In the genomic region with DNA sequence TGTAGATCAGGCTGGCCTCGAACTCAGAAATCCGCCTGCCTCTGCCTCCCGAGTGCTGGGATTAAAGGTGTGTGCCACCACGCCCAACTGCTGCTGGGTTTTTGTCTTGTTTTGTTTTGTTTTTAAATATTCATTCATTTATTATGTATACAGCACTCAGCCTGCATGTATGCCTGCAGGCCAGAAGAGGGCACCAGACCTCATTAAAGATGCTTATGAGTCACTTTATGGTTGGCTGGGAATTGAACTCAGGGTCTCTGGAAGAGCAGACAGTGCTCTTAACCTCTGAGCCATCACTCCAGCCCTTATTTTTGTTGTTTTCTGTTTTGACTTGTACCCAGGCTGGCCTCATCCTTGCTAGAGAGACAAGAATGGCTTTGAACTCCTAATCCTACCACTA, we compare ENCODE assay signal across 9 mouse cellular contexts. TPM values are rescaled to one million over a fixed set of nuclear protein-coding genes. Genes with fewer than 3 reads are reported as not detected.
A peak's percentile ranks its signal among the peaks of the same experiment; 100 is the strongest.
DNase-seq lines count a peak whose midpoint lies in the region.
"Had no signal": no experiment of that assay in that cellular context is flagged by ENCODE, and none has a peak within 500 bp of the region (broad histone marks: within the 10 kb centered on the region; RNA-seq: fewer than 3 reads in every experiment).

No protein-coding gene starts in this region.

- intact Hi-C loops in heart, postnatal 25 days (cut with DNase I), result no loop called here

- peak; percentile 33 for DNase-seq in heart, postnatal 4 days
- no peak for DNase-seq in heart, postnatal 25 days (ENCODE audit: low spot score)
- peak; percentile 61 for DNase-seq in A20 (ENCODE audit: low read depth, low spot score)
- peak; percentile 68 for DNase-seq in NIH3T3 (ENCODE audit: low read depth)
- DNase-seq in lung, postnatal 14 days, result peak; percentile 49
- DNase-seq in c-Kit-positive CD71-positive TER-119-positive erythroid progenitor cells, embryonic 14.5 days (ENCODE audit: low spot score), result no peak
- no peak for DNase-seq in gastrocnemius, postnatal 25 days
- DNase-seq in cerebellum, adult 18-20 months, result no peak

RNA-seq across cellular contexts. Expression of gene 4931414P19Rik, which starts 4.2 kb away (rescaled TPM):
- total RNA-seq in heart, postnatal 4 days (2021), result 1 to 10 TPM; 4.9 to 6.6 TPM
- total RNA-seq in heart, postnatal 25 days (2021), result 1 to 10 TPM; 3.7 to 4.0 TPM
- 1 to 10 TPM; 2.9 to 3.4 TPM for total RNA-seq in gastrocnemius, postnatal 25 days (2021)

RNA-seq across cellular contexts. Expression of gene Psmb5, which starts 7.9 kb away (rescaled TPM):
- total RNA-seq in heart, postnatal 4 days (2021), result 100 to 1,000 TPM; 192 to 198 TPM
- 100 to 1,000 TPM; 195 to 201 TPM for total RNA-seq in heart, postnatal 25 days (2021)
- 100 to 1,000 TPM; 175 to 184 TPM for total RNA-seq in gastrocnemius, postnatal 25 days (2021)

RNA-seq across cellular contexts. Expression of gene Psmb11, which starts 11.3 kb away (rescaled TPM):
- total RNA-seq in heart, postnatal 4 days (2021), result not detected
- total RNA-seq in heart, postnatal 25 days (2021), result not detected
- total RNA-seq in gastrocnemius, postnatal 25 days (2021), result not detected
- total RNA-seq: monocyte, adult 5-6 weeks had no signal

RNA-seq across cellular contexts. Expression of gene Gm17606, which starts 30.8 kb away (rescaled TPM):
- total RNA-seq in heart, postnatal 4 days (2021), result not detected
- not detected for total RNA-seq in heart, postnatal 25 days (2021)
- total RNA-seq in gastrocnemius, postnatal 25 days (2021), result not detected
- total RNA-seq: monocyte, adult 5-6 weeks had no signal

RNA-seq across cellular contexts. Expression of gene Cdh24, which starts 31.2 kb away (rescaled TPM):
- 1 to 10 TPM; 2.7 to 3.1 TPM for total RNA-seq in heart, postnatal 4 days (2021)
- total RNA-seq in heart, postnatal 25 days (2021), result under 1 TPM; 0.31 to 0.39 TPM
- under 1 TPM; 0.28 to 0.38 TPM for total RNA-seq in gastrocnemius, postnatal 25 days (2021)

Comparison
In these comparisons a context has a peak if more than half of its experiments do, and no peak if none do; other contexts are left out.
1. DNase-seq: peak in heart, postnatal 4 days (single experiment), A20 (single experiment), NIH3T3 (single experiment) and lung, postnatal 14 days (single experiment); none in heart, postnatal 25 days (single experiment), c-Kit-positive CD71-positive TER-119-positive erythroid progenitor cells, embryonic 14.5 days (single experiment), gastrocnemius, postnatal 25 days (single experiment) and cerebellum, adult 18-20 months (0 of 2).